Mouse (Mus musculus) adipose tissue, adult 10 weeks (tissue): Measurements from ENCODE around the gene Rpl9-ps6. TPM values are rescaled to one million over a fixed set of nuclear protein-coding genes. Genes with fewer than 3 reads are reported as not detected.

Experiments
- polyA plus RNA-seq: library from polyadenylated mRNA; stranded (reverse); fragments of 350-450 nt; fragmentation: Illumina TruSeq; extraction: RNeasy Lipid Tissue Mini Kit (QIAGEN cat#74804); gene quantifications from one replicate; pipeline ENCODE4 v1.2.3, GENCODE M21; 2014; ENCODE audit warnings: low read depth, low replicate concordance

The Rpl9-ps6 gene
- polyA plus RNA-seq: 39.8 TPM

DNA sequence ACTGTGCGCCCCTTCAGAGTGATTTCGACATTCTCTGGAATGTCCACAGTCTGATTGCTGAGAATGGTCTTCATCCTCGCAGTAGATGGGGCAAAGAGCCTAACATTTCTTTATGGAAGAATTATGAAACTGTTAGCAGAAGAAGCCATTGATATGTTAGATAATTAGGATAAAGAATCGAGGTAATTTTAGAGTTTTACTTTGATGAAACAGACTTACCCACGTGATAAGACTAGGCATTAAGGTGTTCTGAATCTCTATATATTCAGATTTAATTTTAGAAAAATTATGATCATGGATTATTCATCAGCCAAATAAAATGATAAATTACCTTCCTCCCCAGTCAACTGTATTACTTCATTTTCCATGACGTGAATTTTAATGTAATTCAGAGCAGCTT is at the start of gene Rpl9-ps6:
Gene Rpl9-ps6 (minus strand): TSS at position 101 of the 400 bp plus-strand sequence.

DNA sequence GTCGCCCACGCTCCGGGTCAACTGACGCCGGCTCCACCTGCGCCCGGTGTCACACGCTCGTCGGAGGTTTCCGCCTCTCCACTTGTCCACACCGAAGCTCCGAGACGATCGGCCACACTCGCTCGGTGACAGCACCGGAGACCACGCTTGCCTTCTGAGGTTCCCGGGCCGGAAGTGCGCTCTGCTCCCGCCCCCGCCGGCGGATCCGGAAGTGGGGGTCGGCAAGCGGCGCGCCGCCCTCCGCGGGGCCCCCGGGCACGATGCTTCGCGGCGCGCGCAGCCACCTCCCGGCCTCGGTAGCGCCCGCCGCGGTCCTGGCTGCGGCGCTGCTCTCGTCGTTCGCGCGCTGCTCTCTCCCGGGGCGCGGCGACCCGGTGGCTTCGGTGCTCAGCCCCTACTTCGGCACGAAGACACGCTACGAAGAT is 19.3 kb upstream of the Rpl9-ps6 start, which contains the start of gene Minpp1:
Gene Minpp1 (plus strand): TSS at position 89 of the 425 bp plus-strand sequence.

Other genes with a start within 250 kb of the Rpl9-ps6 start
- gene Sgms1, start 76.9 kb downstream of the Rpl9-ps6 start, polyA plus RNA-seq: 55.2 TPM
- gene Minpp1, start 19.2 kb upstream of the Rpl9-ps6 start, polyA plus RNA-seq: 23.4 TPM
- gene Papss2, start 129.2 kb upstream of the Rpl9-ps6 start, polyA plus RNA-seq: 22.5 TPM